Mouse (Mus musculus): ENCODE results near the gene Pkd1l3. TPM values are rescaled to one million over a fixed set of nuclear protein-coding genes. Genes with fewer than 3 reads are reported as not detected.

Pkd1l3 gene
- polyA plus RNA-seq (2017; shearing (Covaris generic)), result 0.79 TPM

DNA sequence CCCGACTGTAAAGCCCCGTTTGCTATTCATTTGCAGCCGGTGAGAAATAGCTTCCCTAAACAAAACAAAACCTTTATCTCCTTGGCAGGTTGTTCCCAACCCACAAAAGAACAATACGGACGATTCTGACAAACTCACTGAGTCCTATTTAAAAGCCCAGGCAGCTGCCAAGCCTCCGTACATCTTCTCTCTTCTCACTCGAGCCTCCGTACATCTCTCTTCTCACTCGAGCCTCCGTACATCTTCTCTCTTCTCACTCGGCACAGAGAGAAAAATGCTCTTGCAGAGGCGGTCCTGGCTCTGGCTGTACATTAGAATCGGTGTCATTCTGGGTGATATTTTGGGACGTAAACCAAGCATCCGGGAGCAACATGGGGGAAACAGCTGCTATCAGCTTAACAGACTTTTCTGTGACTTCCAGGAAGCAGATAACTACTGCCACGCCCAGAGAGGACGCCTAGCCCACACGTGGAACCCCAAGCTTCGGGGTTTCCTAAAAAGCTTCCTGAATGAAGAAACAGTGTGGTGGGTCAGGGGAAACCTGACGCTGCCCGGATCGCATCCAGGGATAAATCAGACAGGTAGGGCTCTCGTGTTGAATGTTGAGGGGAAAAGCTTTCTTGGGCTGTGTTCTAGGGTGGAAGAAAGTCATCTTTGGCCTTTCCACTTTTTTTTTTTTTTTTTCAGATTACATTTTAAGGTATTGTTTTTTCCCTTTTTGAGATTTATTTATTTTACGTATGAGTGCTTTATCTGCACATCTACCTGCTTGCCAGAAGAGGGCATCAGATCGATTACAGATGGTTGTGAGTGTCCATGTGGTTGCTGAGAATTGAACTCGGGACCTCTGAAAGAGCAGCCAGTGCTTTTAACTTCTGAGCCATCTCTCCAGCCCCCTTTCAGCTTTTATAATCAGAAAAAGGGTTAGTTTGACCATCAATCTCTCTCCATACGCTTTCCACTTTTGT lies at the start of gene Pkd1l3:
Gene Pkd1l3 (plus strand): TSS at position 275 of the 968 bp plus-strand sequence.

DNA sequence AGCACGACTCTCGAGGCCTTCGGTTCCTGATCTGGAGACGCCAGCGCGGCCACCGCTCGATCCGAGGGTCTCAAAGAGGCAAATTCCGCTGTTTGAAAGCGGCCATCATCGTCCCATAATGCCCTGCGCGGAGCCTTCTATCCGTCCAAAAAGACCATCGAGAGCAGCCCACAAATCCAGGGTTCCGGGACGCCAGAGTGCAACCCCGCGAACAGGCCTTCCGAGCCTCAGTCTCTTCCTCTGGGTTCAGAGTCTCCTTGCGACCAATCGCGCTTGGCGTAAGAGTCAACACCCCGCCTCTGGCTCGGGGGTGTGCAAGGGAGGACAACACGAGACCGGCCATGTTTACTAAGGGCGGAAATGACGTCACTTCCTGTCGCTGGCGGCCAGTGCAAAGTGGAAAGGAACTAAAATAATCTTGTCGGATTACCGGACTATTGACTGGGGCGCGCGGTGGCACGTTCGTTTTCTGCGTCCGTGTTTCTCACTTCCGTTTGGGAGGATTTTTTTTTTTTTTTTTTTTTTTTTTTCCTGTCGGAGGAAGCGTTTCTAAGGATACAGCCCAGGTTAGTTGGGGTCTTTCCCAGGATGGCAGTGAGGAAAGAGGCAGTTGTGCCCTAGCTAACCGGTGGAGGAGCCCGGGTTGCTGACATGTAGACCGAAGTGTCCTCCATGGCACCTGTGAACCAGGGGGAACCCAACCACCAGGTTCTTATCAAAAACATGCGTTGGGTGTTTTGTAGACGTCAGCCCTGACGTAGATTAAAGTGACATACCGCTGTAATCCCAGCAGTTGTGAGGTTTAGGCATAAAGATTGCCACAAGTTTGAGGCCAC lies 48.6 kb upstream of the Pkd1l3 start, which contains the start of the genes Dhx38 and Txnl4b:
Gene Dhx38 (minus strand): TSS at position 364 of the 836 bp plus-strand sequence.
Gene Txnl4b (plus strand): TSS at position 395 of the 836 bp plus-strand sequence.

DNA sequence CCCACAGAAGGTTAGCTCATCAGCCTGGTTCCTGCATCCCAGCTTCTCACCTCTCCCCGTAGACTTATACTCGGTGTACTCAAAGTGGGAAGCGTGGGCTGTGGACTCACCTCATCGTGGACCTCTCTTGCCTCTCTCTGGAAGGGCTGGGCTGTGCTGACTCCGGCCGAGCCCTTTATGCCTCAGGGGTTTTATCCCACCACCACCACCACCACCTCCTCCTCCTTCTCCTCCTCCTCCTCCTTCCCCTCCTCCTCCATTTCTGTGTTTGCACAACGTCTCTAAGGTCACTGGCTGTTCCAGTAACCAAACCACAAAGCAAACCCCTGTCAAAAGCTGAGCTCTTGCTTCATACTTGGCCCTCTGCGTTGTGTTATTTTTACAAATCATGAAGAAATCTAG lies 35.4 kb upstream of the Pkd1l3 start, which contains the start of gene Hp:
Gene Hp (minus strand): TSS at position 273 of the 402 bp plus-strand sequence.

DNA sequence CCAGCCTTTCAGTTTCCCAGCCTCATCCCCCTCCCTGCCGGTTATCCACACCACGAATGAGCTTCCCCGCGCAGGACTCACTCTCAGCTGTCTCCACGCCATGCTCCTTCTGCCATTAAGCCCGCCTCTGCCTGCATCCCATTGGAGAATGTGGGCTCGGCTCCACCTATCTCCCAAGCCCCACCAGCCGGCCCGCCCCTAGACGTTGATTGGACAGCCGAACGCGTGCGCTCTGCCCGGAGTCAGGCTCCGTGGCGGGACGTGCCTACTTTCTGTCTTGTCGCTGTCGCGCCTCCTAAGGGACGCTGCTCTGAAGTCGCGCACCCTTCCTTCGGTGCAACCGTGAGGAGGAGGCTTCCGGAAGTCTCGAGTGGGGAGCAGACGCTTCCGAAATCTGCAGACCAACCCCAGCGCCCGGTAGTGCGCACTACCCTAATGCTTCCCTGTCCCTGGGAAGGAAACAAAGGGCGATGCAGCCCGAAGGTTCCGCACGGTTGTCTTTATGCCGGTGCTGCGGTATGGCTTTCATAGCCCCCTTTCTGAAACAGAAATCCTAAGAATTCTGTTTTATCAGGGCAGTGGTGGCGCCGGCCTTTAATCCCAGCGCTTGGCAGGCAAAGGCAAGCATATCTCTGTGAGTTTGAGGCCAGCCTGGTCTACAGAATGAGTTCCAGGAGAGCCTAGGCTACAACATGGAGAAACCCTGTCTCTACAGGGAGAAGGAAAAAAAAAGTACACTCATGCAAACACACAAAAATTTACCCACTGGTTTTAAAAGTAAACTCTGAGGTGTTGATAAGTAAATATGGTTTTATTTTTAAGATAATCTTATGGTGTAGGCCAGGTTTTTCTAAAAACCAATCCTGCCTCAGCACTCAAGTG lies 5.8 kb upstream of the Pkd1l3 start, which contains the start of gene Dhodh:
Gene Dhodh (minus strand): TSS at position 403 of the 882 bp plus-strand sequence.

DNA sequence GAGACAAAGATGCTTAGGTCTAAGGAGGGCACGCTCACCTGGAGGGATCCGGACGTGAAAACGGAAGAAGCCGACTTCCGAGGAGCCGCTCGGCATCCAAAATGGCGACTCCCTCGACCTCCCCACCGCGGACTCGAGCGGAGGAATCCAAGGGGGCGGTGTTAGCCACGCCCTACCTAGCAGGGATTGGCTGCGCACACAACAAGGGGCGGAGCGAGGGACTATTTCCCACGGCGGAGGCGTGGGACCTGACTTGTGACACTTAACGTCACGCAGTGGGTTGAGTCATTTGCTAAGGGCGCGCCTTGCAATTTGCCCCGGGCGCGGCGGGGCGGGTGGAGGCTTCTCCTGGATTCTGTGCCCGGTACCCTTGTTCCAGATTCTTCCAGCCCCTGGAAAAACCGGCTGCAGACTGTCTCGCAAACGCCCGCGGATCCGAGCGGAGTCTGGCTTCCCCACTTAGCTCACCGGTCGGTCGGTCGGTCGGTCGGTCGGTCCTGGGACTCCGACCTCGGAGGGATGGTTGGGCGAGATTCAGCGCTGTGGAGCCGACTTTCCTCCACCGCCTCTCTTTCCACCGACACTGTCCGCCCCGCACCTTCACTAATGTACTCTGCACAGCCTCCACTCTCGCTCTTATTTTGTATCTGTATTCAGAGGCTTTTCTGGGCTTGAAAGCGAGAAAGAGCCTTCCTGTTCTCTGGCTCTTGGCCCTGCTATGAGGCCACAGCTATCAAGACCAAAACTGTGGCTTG lies 79.0 kb downstream of the Pkd1l3 start, which contains the start of gene Ist1:
Gene Ist1 (minus strand): TSS at position 115 of the 755 bp plus-strand sequence.

DNA sequence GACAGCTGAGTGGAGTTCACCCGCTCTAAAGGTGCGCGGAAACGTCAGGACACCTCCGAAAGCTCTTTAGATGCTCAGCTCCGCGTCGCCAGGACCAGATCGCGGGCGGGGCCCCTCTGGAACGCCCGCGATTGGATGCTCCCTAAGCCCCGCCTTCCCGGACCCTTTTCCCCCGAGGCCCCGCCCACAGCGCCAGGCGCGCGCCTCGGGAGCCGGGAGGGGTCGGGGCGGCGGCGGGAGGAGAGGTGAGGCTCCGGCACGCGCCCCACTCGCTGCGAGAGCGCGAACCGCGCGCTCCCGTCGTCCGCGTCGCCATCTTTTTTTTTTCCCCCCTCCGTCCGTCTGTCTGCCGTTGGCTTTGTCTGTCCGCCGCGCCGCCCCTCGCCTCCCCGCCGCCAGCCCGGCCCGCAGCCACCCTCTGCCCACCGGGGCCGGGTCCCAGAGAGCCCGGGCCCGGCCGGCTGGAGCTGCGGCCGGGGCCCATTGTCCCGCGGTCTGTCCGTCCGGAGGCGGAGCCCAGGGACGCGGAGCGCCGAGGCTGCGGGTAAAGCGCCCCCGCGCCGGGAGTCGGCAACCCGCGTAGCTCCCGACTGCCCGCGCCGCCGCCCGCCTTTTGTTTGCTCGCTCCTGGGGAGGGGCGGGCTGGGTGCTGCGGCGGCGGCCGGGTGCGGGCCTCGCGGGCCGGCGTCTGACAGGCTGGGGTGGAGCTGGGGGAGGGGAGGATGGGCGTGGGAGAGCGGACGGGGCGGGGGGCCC lies 91.2 kb downstream of the Pkd1l3 start, which contains the start of gene Zfp821:
Gene Zfp821 (plus strand): TSS at position 227 of the 756 bp plus-strand sequence.

Other genes starting within 250 kb of the Pkd1l3 start
- gene Pmfbp1, start 120.5 kb upstream of the Pkd1l3 start, polyA plus RNA-seq (2017; shearing (Covaris generic)), result not detected
- 32.4 TPM for gene Dhx38, start 48.7 kb upstream of the Pkd1l3 start, polyA plus RNA-seq (2017; shearing (Covaris generic))
- 4.5 TPM for gene Txnl4b, start 48.6 kb upstream of the Pkd1l3 start, polyA plus RNA-seq (2017; shearing (Covaris generic))
- not detected for gene Hp, start 35.3 kb upstream of the Pkd1l3 start, polyA plus RNA-seq (2017; shearing (Covaris generic))
- 21.7 TPM for gene Dhodh, start 5.8 kb upstream of the Pkd1l3 start, polyA plus RNA-seq (2017; shearing (Covaris generic))
- 144 TPM for gene Ist1, start 78.7 kb downstream of the Pkd1l3 start, polyA plus RNA-seq (2017; shearing (Covaris generic))
- 9.7 TPM for gene Zfp821, start 91.0 kb downstream of the Pkd1l3 start, polyA plus RNA-seq (2017; shearing (Covaris generic))
- gene Atxn1l, start 123.2 kb downstream of the Pkd1l3 start, polyA plus RNA-seq (2017; shearing (Covaris generic)), result 5.4 TPM
- 54.3 TPM for gene Ap1g1, start 164.0 kb downstream of the Pkd1l3 start, polyA plus RNA-seq (2017; shearing (Covaris generic))